ENCODE assay signal across 10 mouse cellular contexts in genomic region chr2:26643942-26644341, GRCm38 (mm10). TPM values are rescaled to one million over a fixed set of nuclear protein-coding genes. Genes with fewer than 3 reads are reported as not detected.
DNase-seq lines count a peak whose midpoint lies in the region; ATAC-seq and TF ChIP-seq lines count a peak whose summit lies in the region.
"Had no signal": no experiment of that assay in that cellular context is flagged by ENCODE, and none has a peak within 500 bp of the region (broad histone marks: within the 10 kb centered on the region; RNA-seq: fewer than 3 reads in every experiment).

No protein-coding gene starts in this region.

- TF ChIP-seq CTCF in kidney, adult 2 months (conservative IDR thresholded peaks at IDR 0.05; ENCODE audit: insufficient read depth, insufficient read length, low read depth, low read length): peak; percentile 43
- TF ChIP-seq CTCF in cortical plate, adult 2 months (IDR thresholded peaks at IDR 0.05; ENCODE audit: extremely low read depth, insufficient read depth, low read length): peak; percentile 41; the same call in 1 of the 2 replicates

- ATAC-seq in kidney, embryonic 15.5 days (replicated peaks; ENCODE audit: low FRiP score): no peak
- no peak for ATAC-seq in activated CD4-positive, CD25-positive, alpha-beta regulatory T cell, adult 4 months
- no peak for ATAC-seq in hindbrain, embryonic 13.5 days (ENCODE audit: low FRiP score)

- no peak overlapping the region for H3K9ac ChIP-seq in kidney, embryonic 15.5 days
- no peak overlapping the region for H3K9ac ChIP-seq in ES-E14 (ENCODE audit: insufficient read depth, low read depth, low read length, poor library complexity, severe bottlenecking)
- H3K9ac ChIP-seq in hindbrain, embryonic 13.5 days: no peak overlapping the region
- H3K9ac ChIP-seq: embryonic facial prominence, embryonic 12.5 days had no signal

- in situ Hi-C loops in ES-E14 (cut with MboI; ENCODE audit: low sequenced_read_pairs in 2 of 2, unreplicated experiment in 2 of 2): no loop called here

- no peak for TF ChIP-seq POLR2A in kidney, adult 2 months (IDR thresholded peaks at IDR 0.05; ENCODE audit: low read depth, low read length)
- TF ChIP-seq POLR2A in cortical plate, adult 2 months (IDR thresholded peaks at IDR 0.05; ENCODE audit: extremely low read depth, insufficient read depth, low read length): no peak

- H3K9me3 ChIP-seq in kidney, embryonic 15.5 days (replicated peaks): no peaks in the 10 kb centered on the region
- no peaks in the 10 kb centered on the region for H3K9me3 ChIP-seq in ES-E14 (ENCODE audit: control insufficient read depth, insufficient read depth, low read depth, low read length)
- H3K9me3 ChIP-seq in hindbrain, embryonic 13.5 days: no peaks in the 10 kb centered on the region
- H3K9me3 ChIP-seq: embryonic facial prominence, embryonic 12.5 days had no signal

- no peaks in the 10 kb centered on the region for H3K36me3 ChIP-seq in kidney, adult 2 months (ENCODE audit: control insufficient read depth, insufficient read depth, low read length)
- H3K36me3 ChIP-seq in kidney, embryonic 15.5 days: no peaks in the 10 kb centered on the region
- peaks cover 4% of the 10 kb centered on the region for H3K36me3 ChIP-seq in ES-E14 (ENCODE audit: control insufficient read depth, insufficient read depth, low read length, poor library complexity, severe bottlenecking)
- H3K36me3 ChIP-seq in hindbrain, embryonic 13.5 days: no peaks in the 10 kb centered on the region
- H3K36me3 ChIP-seq: embryonic facial prominence, embryonic 12.5 days had no signal

- DNase-seq in kidney, adult 2 months: peak; percentile 31
- no peak for DNase-seq in ES-E14 (ENCODE audit: low read depth, low spot score)
- peak; percentile 39 for DNase-seq in lung, postnatal 25 days (ENCODE audit: low spot score)
- DNase-seq in cerebellum, adult 9-10 months: no peak

- no peak overlapping the region for H3K27ac ChIP-seq in kidney, adult 2 months (ENCODE audit: insufficient read depth, low read depth, low read length)
- no peak overlapping the region for H3K27ac ChIP-seq in kidney, embryonic 15.5 days
- H3K27ac ChIP-seq in ES-E14 (ENCODE audit: insufficient read depth, low read depth, low read length, poor library complexity, severe bottlenecking): no peak overlapping the region
- H3K27ac ChIP-seq in cortical plate, adult 2 months (ENCODE audit: insufficient read depth, low read length): no peak overlapping the region
- H3K27ac ChIP-seq in hindbrain, embryonic 13.5 days: no peak overlapping the region
- H3K27ac ChIP-seq: embryonic facial prominence, embryonic 12.5 days had no signal

- no peak overlapping the region for H3K4me3 ChIP-seq in kidney, adult 2 months (ENCODE audit: insufficient read depth, low read depth, low read length)
- H3K4me3 ChIP-seq in kidney, embryonic 15.5 days (replicated peaks): no peak overlapping the region
- no peak overlapping the region for H3K4me3 ChIP-seq in ES-E14 (ENCODE audit: insufficient read depth in 1 of 2, low read depth in 1 of 2, low read length in 2 of 2, poor library complexity in 1 of 2, severe bottlenecking in 1 of 2)
- no peak overlapping the region for H3K4me3 ChIP-seq in cortical plate, adult 2 months (ENCODE audit: insufficient read depth, low read length)
- H3K4me3 ChIP-seq in hindbrain, embryonic 13.5 days: no peak overlapping the region
- H3K4me3 ChIP-seq: embryonic facial prominence, embryonic 12.5 days had no signal

- H3K27me3 ChIP-seq in kidney, adult 2 months (replicated peaks; ENCODE audit: control insufficient read depth, insufficient read depth, low read length): no peaks in the 10 kb centered on the region
- H3K27me3 ChIP-seq in kidney, embryonic 15.5 days: no peaks in the 10 kb centered on the region
- H3K27me3 ChIP-seq in hindbrain, embryonic 13.5 days: no peaks in the 10 kb centered on the region
- H3K27me3 ChIP-seq: embryonic facial prominence, embryonic 12.5 days had no signal

- WGBS in kidney, adult 2 months: 56% methylated on average over 2 of the region's 2 CpGs
- WGBS in kidney, embryonic 15.5 days: 51% methylated on average over 2 of the region's 2 CpGs
- WGBS in hindbrain, embryonic 13.5 days: 68% methylated on average over 2 of the region's 2 CpGs

- H3K4me2 ChIP-seq in kidney, embryonic 15.5 days: no peak overlapping the region
- no peak overlapping the region for H3K4me2 ChIP-seq in hindbrain, embryonic 13.5 days
- H3K4me2 ChIP-seq: embryonic facial prominence, embryonic 12.5 days had no signal

- H3K4me1 ChIP-seq in kidney, adult 2 months (ENCODE audit: control insufficient read depth, insufficient read depth, low read length): peaks cover 4% of the 10 kb centered on the region; the same call in 1 of the 2 replicates
- H3K4me1 ChIP-seq in kidney, embryonic 15.5 days: peaks cover 8% of the 10 kb centered on the region
- H3K4me1 ChIP-seq in ES-E14 (ENCODE audit: control insufficient read depth in 2 of 2, insufficient read depth in 2 of 2, low read length in 2 of 2, poor library complexity in 1 of 2): peaks cover 5 to 16% of the 10 kb centered on the region in 2 experiments; a peak in 2 of 4 replicates
- H3K4me1 ChIP-seq in cortical plate, adult 2 months (ENCODE audit: control insufficient read depth, insufficient read depth, low read length): no peaks in the 10 kb centered on the region
- peaks cover 4% of the 10 kb centered on the region for H3K4me1 ChIP-seq in hindbrain, embryonic 13.5 days (replicated peaks)

TF ChIP-seq in ES-E14, 5 proteins besides CTCF, POLR2A, EP300 and RAD21:
- TF ChIP-seq MAFK (IDR thresholded peaks at IDR 0.05; ENCODE audit: insufficient read depth, low read depth, low read length): peak; percentile 85
- TF ChIP-seq ZNF384 (IDR thresholded peaks at IDR 0.05; ENCODE audit: low read depth, low read length): no peak

RNA-seq across cellular contexts. Expression of gene Fam69b, which starts 15.7 kb away (rescaled TPM):
- 12.2 and 14.5 TPM in 2 replicates for polyA plus RNA-seq in kidney, adult 2 months (2012; rRNA removed)
- polyA plus RNA-seq in kidney, embryonic 15.5 days (2015; fragmentation: Nextera tagmentation; extraction: Ambion mirVana): 32.9 and 33.1 TPM in 2 replicates
- 24.6 and 46.6 TPM in 2 replicates for total RNA-seq in ES-E14 (2012; rRNA removed)
- polyA plus RNA-seq in cortical plate, adult 2 months (2012; rRNA removed): 88.8 and 95.7 TPM in 2 replicates
- polyA plus RNA-seq in activated CD4-positive, CD25-positive, alpha-beta regulatory T cell, adult 4 months (2017; shearing (Covaris generic)): 1 to 10 TPM in 1 of 2 experiments, under 1 TPM in 1; 0.90 to 2.1 TPM
- polyA plus RNA-seq in hindbrain, embryonic 13.5 days (2015; fragmentation: Nextera tagmentation; extraction: Ambion mirVana): 109 and 117 TPM in 2 replicates

RNA-seq across cellular contexts. Expression of gene Lcn4, which starts 27.1 kb away (rescaled TPM):
- 0.34 TPM in 1 of 2 replicates, not detected in the other for polyA plus RNA-seq in kidney, adult 2 months (2012; rRNA removed)
- polyA plus RNA-seq in kidney, embryonic 15.5 days (2015; fragmentation: Nextera tagmentation; extraction: Ambion mirVana): not detected in 2 replicates
- total RNA-seq in ES-E14 (2012; rRNA removed): not detected in 2 replicates
- not detected in 2 replicates for polyA plus RNA-seq in cortical plate, adult 2 months (2012; rRNA removed)
- under 1 TPM; 0.89 to 0.96 TPM for polyA plus RNA-seq in activated CD4-positive, CD25-positive, alpha-beta regulatory T cell, adult 4 months (2017; shearing (Covaris generic))
- polyA plus RNA-seq in hindbrain, embryonic 13.5 days (2015; fragmentation: Nextera tagmentation; extraction: Ambion mirVana): not detected in 2 replicates
- polyA plus RNA-seq: embryonic facial prominence, embryonic 12.5 days; liver, embryonic 16.5 days had no signal

RNA-seq across cellular contexts. Expression of gene Agpat2, which starts 39.7 kb away (rescaled TPM):
- polyA plus RNA-seq in kidney, adult 2 months (2012; rRNA removed): 165 and 192 TPM in 2 replicates
- polyA plus RNA-seq in kidney, embryonic 15.5 days (2015; fragmentation: Nextera tagmentation; extraction: Ambion mirVana): 41.7 and 47.7 TPM in 2 replicates
- total RNA-seq in ES-E14 (2012; rRNA removed): 60.4 and 88.2 TPM in 2 replicates
- 2.3 TPM in 2 replicates for polyA plus RNA-seq in cortical plate, adult 2 months (2012; rRNA removed)
- polyA plus RNA-seq in activated CD4-positive, CD25-positive, alpha-beta regulatory T cell, adult 4 months (2017; shearing (Covaris generic)): 10 to 100 TPM in 1 of 2 experiments, 1 to 10 TPM in 1; 8.2 to 11.0 TPM
- 6.8 and 7.0 TPM in 2 replicates for polyA plus RNA-seq in hindbrain, embryonic 13.5 days (2015; fragmentation: Nextera tagmentation; extraction: Ambion mirVana)

RNA-seq across cellular contexts. Expression of gene Gm20532, which starts 57.5 kb away (rescaled TPM):
- polyA plus RNA-seq in kidney, adult 2 months (2012; rRNA removed): not detected in 2 replicates
- polyA plus RNA-seq in kidney, embryonic 15.5 days (2015; fragmentation: Nextera tagmentation; extraction: Ambion mirVana): not detected in 2 replicates
- not detected in 2 replicates for total RNA-seq in ES-E14 (2012; rRNA removed)
- polyA plus RNA-seq in cortical plate, adult 2 months (2012; rRNA removed): not detected in 2 replicates
- not detected for polyA plus RNA-seq in activated CD4-positive, CD25-positive, alpha-beta regulatory T cell, adult 4 months (2017; shearing (Covaris generic))
- polyA plus RNA-seq in hindbrain, embryonic 13.5 days (2015; fragmentation: Nextera tagmentation; extraction: Ambion mirVana): not detected in 2 replicates
- polyA plus RNA-seq: embryonic facial prominence, embryonic 12.5 days; liver, embryonic 16.5 days had no signal

Comparison
In these comparisons a context has a peak if more than half of its experiments do, and no peak if none do; other contexts are left out.
1. DNase-seq: peak in kidney, adult 2 months (single experiment) and lung, postnatal 25 days (single experiment); none in ES-E14 (single experiment) and cerebellum, adult 9-10 months (single experiment).